In the genomic region with DNA sequence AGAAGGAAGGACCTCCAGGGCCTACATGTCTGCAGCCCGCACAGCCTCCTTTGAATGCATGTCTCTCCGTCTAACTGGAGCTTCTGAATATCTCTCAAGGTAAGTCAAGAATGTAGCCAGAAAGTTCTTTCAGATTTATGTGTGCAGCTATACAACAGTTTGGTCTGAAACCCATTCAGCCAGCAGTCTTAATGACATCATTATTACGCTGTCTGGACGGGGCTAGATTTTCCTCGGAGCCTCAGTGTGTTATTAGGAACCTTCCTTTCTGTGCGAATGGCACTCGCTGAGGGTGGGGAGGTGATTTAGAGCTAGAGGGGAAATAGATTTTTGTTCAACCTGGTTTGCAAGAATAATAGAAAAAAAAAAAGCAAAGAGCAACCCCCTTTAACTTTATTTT, we compare ENCODE assay signal across 14 mouse cellular contexts.
"Had no signal": no experiment of that assay in that cellular context is flagged by ENCODE, and none has a peak within 500 bp of the region (broad histone marks: within the 10 kb centered on the region; RNA-seq: fewer than 3 reads in every experiment).

No protein-coding gene starts in this region.

- H3K27me3 ChIP-seq: limb, embryonic 15.5 days; liver, embryonic 12.5 days; megakaryocyte, embryonic 14.5 days had no signal

- H3K4me2 ChIP-seq: limb, embryonic 15.5 days; liver, embryonic 12.5 days; lung, embryonic 14.5 days had no signal

- H3K4me3 ChIP-seq: limb, embryonic 15.5 days; liver, embryonic 12.5 days; megakaryocyte, embryonic 14.5 days had no signal

- H3K9ac ChIP-seq: limb, embryonic 15.5 days; liver, embryonic 12.5 days; lung, embryonic 14.5 days had no signal

- H3K36me3 ChIP-seq: limb, embryonic 15.5 days; liver, embryonic 12.5 days had no signal

- ATAC-seq: liver, embryonic 12.5 days had no signal

- H3K9me3 ChIP-seq: limb, embryonic 15.5 days; liver, embryonic 12.5 days had no signal

- H3K4me1 ChIP-seq: limb, embryonic 15.5 days; liver, embryonic 12.5 days; megakaryocyte, embryonic 14.5 days had no signal

- H3K27ac ChIP-seq: kidney, postnatal 0 days; limb, embryonic 15.5 days; liver, embryonic 12.5 days; macrophage had no signal

- DNase-seq: kidney, adult 9 months; kidney, postnatal 36 days; layer of hippocampus, adult 9-11 months; layer of hippocampus, postnatal 36 days; lung, embryonic 14.5 days; lung, postnatal 10 days; right cerebral cortex, adult 18-20 months; right cerebral cortex, postnatal 25 days; thymus, postnatal 36 days had no signal
